Mouse (Mus musculus): ENCODE results near the gene Rfng.

GRCm38 (mm10) chr11:120823551-120823947, 39.5 kb upstream of the Rfng start:
- TF ChIP-seq EP300 (IDR thresholded peaks at IDR 0.05; ENCODE audit: low read length) (no peak), UBTF (IDR thresholded peaks at IDR 0.05; ENCODE audit: low read depth, low read length) (no peak), MYC (IDR thresholded peaks at IDR 0.05; ENCODE audit: low read depth, low read length) (peak; percentile 88), JUND (conservative IDR thresholded peaks at IDR 0.05; ENCODE audit: low read depth, low read length) (no peak), CTCF (conservative IDR thresholded peaks at IDR 0.05 in 1 of 2, IDR thresholded peaks at IDR 0.05 in 1 of 2; ENCODE audit: low read depth in 2 of 2, low read length in 2 of 2) (no peak), NRF1 (IDR thresholded peaks at IDR 0.05; ENCODE audit: low read depth, low read length) (no peak), CHD1 (IDR thresholded peaks at IDR 0.05; ENCODE audit: low read depth, low read length) (no peak), POLR2A (IDR thresholded peaks at IDR 0.05; ENCODE audit: low read depth, low read length) (no peak), SIN3A (IDR thresholded peaks at IDR 0.05; ENCODE audit: low read length) (peak; percentile 18; the same call in 1 of the 2 replicates), NELFE (IDR thresholded peaks at IDR 0.05; ENCODE audit: low read depth, low read length) (no peak), SMC3 (IDR thresholded peaks at IDR 0.05; ENCODE audit: low read depth, low read length) (no peak), USF1 (IDR thresholded peaks at IDR 0.05; ENCODE audit: low read depth, low read length) (peak; percentile 73)

All from CH12.LX (cell line).